Mouse (Mus musculus) embryonic facial prominence, embryonic 12.5 days (tissue): Measurements from ENCODE around the gene Gfod2. TPM values are rescaled to one million over a fixed set of nuclear protein-coding genes. Genes with fewer than 3 reads are reported as not detected.
A peak's percentile ranks its signal among the peaks of the same experiment; 100 is the strongest.

Experiments used
- ATAC-seq: fragments of 200-750 bp; cut with Nextera tagmentation; 2 replicates; pipeline ENCODE4 v1.8.0; 2017; ENCODE audit not compliant: insufficient number of reproducible peaks, insufficient read depth, low FRiP score, low TSS enrichment
- H3K27ac ChIP-seq: fragments of 300-500 bp; sonication (generic); 2 replicates; pipeline ENCODE4 v1.5.1; 2016; ENCODE audit warnings: mild to moderate bottlenecking
- H3K27me3 ChIP-seq: fragments of 300-500 bp; sonication (generic); 2 replicates; pipeline ENCODE4 v1.6.1; 2016; ENCODE audit warnings: mild to moderate bottlenecking, moderate library complexity
- H3K36me3 ChIP-seq: fragments of 300-500 bp; sonication (generic); 2 replicates; pipeline ENCODE4 v1.6.1; 2016; ENCODE audit warnings: mild to moderate bottlenecking
- H3K4me1 ChIP-seq: fragments of 300-500 bp; sonication (generic); 2 replicates; pipeline ENCODE4 v1.6.1; 2016
- H3K4me2 ChIP-seq: fragments of 300-500 bp; sonication (generic); replicated peaks from 2 replicates; pipeline ENCODE4 v1.6.1; 2016; ENCODE audit warnings: mild to moderate bottlenecking, moderate library complexity
- H3K4me3 ChIP-seq: fragments of 300-500 bp; sonication (generic); 2 replicates; pipeline ENCODE4 v1.5.1; 2016; ENCODE audit warnings: mild to moderate bottlenecking
- H3K9ac ChIP-seq: fragments of 300-500 bp; sonication (generic); 2 replicates; pipeline ENCODE4 v1.6.1; 2016; ENCODE audit warnings: mild to moderate bottlenecking, moderate library complexity
- H3K9me3 ChIP-seq: fragments of 300-500 bp; sonication (generic); 2 replicates; pipeline ENCODE4 v1.6.1; 2016; ENCODE audit warnings: mild to moderate bottlenecking, moderate library complexity
- WGBS: fragments of 180-500 bp; shearing (Covaris S2); methylation state at CpG from one replicate; pipeline ENCODE4 v1.1.7; 2016; 5-methylcytosine and 5-hydroxymethylcytosine counted together
- polyA plus RNA-seq: library from polyadenylated mRNA; unstranded; fragments of >200 nt; fragmentation: Nextera tagmentation; extraction: Ambion mirVana; gene quantifications from 2 replicates; pipeline ENCODE4 v1.2.1, GENCODE M21; 2016

Gfod2 gene
- polyA plus RNA-seq, 1 experiment from 2014 or later: 30.2 TPM

DNA sequence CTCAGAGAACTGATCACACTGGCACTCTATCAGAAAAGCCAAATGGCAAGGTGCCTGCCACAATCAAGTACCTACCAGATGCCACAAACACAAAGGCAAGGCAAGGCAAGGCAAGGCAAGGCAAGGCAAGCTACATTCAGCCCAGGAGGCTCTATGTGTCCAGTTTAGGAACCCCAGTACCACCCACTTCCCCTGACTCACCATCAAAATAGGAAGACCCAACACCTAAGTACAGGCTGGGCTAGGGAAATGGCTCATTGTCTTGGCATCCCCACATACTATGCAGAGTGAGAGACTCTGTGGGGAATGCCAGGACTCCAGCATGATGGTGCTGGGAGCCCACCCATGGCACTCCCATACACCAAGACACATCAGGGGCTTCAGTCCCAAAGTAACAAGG lies 31.2 kb upstream of the Gfod2 start:
- no peaks in the 10 kb centered on the region for H3K4me1 ChIP-seq
- ATAC-seq: no peak
- no peak overlapping the region for H3K9ac ChIP-seq
- peaks cover 26% of the 10 kb centered on the region for H3K36me3 ChIP-seq
- H3K4me2 ChIP-seq: no peak overlapping the region
- H3K27ac ChIP-seq: no peak overlapping the region
- H3K9me3 ChIP-seq: no peaks in the 10 kb centered on the region
- H3K4me3 ChIP-seq: no peak overlapping the region
- H3K27me3 ChIP-seq: no peaks in the 10 kb centered on the region

DNA sequence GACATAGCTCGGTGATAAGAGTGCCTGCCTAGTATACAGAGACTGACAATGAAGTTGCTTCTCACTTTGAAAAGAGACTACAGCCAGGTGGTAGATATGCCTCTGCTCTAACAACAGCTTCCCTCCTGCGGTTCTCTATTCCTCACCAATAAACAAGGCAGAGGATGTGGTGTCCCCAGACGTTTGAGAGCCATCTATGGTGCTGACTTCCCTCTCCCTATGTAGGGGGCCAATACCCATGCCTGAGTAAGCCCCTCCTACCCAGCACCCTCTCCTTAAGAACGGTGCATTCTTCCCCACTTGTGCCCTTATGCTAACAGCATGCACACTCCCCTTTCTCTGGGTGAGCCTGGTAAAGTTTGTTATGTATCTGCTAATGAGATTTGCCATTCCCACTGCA lies 30.5 kb upstream of the Gfod2 start:
- Histone ChIP-seq H3K4me3 (no peak overlapping the region), H3K27me3 (no peaks in the 10 kb centered on the region), H3K4me1 (no peaks in the 10 kb centered on the region), H3K9me3 (no peaks in the 10 kb centered on the region), H3K27ac (no peak overlapping the region), H3K4me2 (no peak overlapping the region), H3K36me3 (peaks cover 28% of the 10 kb centered on the region), H3K9ac (no peak overlapping the region)
- WGBS: 69% methylated on average over 4 of the region's 4 CpGs
- ATAC-seq: no peak

DNA sequence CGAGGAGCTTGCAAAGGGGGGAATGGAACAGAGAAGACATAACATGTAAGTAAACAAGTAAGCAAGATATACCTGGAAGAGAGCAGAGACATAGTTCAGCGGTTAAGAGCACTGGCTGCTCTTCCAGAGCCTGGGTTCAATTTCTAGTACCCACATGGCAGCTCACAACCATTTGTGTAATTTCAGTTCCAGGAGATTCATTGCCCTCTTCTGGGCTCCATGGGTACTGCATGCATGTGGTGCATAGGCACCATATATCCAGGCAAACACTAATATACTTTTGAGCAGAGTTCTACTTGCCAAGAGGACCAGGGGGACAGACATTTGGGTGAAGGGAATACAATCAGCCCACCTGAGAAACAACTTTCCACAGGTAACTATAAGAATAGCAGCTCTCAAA lies 29.8 kb upstream of the Gfod2 start:
- Histone ChIP-seq H3K27me3 (no peaks in the 10 kb centered on the region), H3K4me1 (no peaks in the 10 kb centered on the region), H3K9me3 (no peaks in the 10 kb centered on the region), H3K27ac (no peak overlapping the region), H3K4me3 (no peak overlapping the region), H3K9ac (no peak overlapping the region), H3K36me3 (peaks cover 34% of the 10 kb centered on the region), H3K4me2 (no peak overlapping the region)
- 94% methylated on average over 2 of the region's 2 CpGs for WGBS
- no peak for ATAC-seq

DNA sequence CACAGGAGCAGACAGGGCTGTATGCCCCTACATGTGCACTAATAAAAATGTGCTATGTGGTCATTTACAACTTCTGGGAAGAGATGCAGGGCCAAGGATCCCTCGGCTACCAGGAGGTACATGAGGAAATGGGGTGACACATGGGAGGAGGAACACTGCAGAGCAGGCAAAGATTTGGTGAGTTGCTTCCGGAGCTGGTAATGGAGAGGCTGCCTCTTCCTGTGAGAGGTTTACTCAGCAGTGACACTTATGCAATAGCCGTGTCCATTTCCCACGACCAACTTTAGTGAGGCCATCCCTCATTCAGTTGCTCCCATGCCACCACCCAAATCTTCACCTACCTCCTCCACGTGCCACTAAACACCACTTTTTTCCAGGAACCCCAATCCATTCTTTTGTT lies 21.8 kb upstream of the Gfod2 start:
- Histone ChIP-seq H3K9me3 (no peaks in the 10 kb centered on the region), H3K27ac (no peak overlapping the region), H3K4me1 (no peaks in the 10 kb centered on the region), H3K4me2 (no peak overlapping the region), H3K9ac (no peak overlapping the region), H3K27me3 (no peaks in the 10 kb centered on the region), H3K4me3 (no peak overlapping the region), H3K36me3 (peaks cover 83% of the 10 kb centered on the region)
- 98% methylated on average over 5 of the region's 5 CpGs for WGBS
- ATAC-seq: no peak

DNA sequence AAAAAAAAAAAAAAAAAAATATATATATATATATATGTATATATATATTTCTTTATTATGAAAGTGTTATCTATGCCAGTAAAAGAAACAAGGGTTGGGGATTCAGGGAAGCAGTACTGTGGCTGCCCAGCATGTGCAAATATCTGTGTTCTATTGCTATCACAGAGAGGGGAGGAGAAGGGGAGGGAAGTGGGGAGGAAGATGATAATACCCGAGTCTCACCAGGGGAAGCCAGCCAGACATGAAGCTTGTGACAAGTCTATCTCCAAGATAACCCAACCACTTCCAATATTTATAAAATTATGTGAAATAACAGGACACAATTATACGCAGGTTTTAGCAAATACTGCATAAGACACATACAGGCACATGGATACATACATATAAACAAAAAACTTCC lies 19.4 kb upstream of the Gfod2 start:
- no peaks in the 10 kb centered on the region for H3K4me1 ChIP-seq
- no peaks in the 10 kb centered on the region for H3K27me3 ChIP-seq
- no peak for ATAC-seq
- peaks cover 92% of the 10 kb centered on the region for H3K36me3 ChIP-seq
- 87% methylated on average over 2 of the region's 2 CpGs for WGBS
- no peak overlapping the region for H3K4me2 ChIP-seq
- no peak overlapping the region for H3K27ac ChIP-seq
- H3K4me3 ChIP-seq: no peak overlapping the region
- no peak overlapping the region for H3K9ac ChIP-seq
- H3K9me3 ChIP-seq: no peaks in the 10 kb centered on the region

DNA sequence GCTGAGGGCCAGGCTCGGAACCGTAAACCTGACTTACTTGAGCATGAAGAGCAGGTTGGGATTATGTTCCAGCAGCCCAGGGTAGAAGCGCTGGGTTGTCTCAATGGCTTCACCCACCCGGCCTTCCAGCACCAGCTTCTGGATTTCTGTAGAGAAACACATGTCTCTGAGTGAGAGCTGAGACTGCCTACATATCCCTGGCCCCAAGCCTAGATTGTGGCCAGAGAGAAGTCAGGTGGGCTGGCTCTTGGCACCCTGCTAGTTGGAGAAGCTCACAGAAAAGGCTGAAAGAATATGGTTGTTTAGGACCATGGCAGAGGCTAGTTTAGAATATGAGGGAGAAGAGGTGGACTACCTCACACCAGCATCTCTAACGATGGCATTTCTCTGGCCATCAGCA lies 16.0 kb upstream of the Gfod2 start:
- no peak overlapping the region for H3K4me3 ChIP-seq
- ATAC-seq: no peak
- H3K4me2 ChIP-seq: no peak overlapping the region
- peaks cover 90% of the 10 kb centered on the region for H3K36me3 ChIP-seq
- no peaks in the 10 kb centered on the region for H3K9me3 ChIP-seq
- H3K27ac ChIP-seq: no peak overlapping the region
- H3K9ac ChIP-seq: no peak overlapping the region
- WGBS: 96% methylated on average over 5 of the region's 5 CpGs
- no peaks in the 10 kb centered on the region for H3K4me1 ChIP-seq
- no peaks in the 10 kb centered on the region for H3K27me3 ChIP-seq

DNA sequence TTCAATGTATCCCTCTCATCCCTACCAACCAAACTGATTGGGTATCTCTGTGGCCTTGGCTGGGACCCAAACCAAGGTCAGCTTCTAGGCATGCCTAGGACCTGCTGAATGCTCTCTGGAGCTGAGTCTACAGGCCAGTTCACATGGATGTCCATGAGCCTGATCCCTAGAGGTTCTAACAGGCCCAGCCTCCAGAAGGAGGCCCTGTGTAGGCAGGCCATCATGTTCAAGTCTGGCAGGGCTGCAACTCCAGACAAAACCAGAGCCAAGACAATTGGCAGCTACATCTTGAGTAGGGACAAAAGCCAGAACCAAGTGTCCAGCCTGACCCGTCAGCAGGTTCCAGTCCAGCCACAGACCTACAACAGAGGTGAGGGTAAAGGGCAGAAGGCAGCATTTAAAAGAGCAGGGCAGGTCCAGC lies 15.0 kb upstream of the Gfod2 start:
- H3K9me3 ChIP-seq: no peaks in the 10 kb centered on the region
- peaks cover 89% of the 10 kb centered on the region for H3K36me3 ChIP-seq
- WGBS: 96% methylated on average over 1 of the region's 1 CpGs

DNA sequence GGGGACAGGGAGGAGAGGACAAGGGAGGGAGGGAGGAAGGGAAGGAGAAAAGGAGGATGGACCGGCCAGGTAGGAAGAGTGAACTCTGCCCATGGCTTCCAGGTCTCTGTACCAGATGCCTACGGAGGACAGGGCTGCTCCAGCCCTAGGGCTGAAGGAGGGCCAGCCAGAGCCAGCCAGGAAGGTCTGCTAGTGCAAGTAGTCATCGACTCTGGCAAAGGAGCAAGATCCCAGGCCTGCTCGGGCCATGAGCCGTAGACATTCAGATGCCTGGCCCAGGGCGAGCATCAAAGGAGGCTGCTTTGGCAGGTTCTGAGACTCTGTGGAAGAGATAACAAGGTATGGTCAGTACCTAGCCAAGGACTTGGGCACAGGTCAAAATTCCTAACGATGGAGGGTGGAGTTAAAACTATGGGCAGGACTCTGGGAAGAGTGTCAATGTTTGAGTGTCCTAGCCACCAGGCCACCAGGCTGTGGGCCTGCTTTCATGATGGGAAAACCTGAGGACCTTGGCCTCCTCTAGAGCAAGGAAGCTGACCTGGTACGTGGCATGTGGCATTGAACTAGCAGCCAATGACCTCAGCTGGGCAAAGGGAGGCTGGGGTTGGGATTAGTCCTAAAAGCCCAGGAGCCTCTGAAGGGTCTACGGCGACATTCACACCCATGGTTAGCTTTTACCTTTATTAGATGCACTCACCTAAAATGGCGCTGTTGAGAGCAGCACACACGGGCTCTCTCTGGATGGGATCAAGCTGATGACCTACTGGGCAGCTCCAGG lies 13.1 kb upstream of the Gfod2 start:
- H3K27me3 ChIP-seq: no peaks in the 10 kb centered on the region
- H3K4me2 ChIP-seq: no peak overlapping the region
- ATAC-seq: no peak
- no peak overlapping the region for H3K9ac ChIP-seq
- no peaks in the 10 kb centered on the region for H3K4me1 ChIP-seq
- no peaks in the 10 kb centered on the region for H3K9me3 ChIP-seq
- H3K27ac ChIP-seq: no peak overlapping the region
- peaks cover 80% of the 10 kb centered on the region for H3K36me3 ChIP-seq
- H3K4me3 ChIP-seq: no peak overlapping the region
- WGBS: 91% methylated on average over 12 of the region's 12 CpGs

More for the DNA sequence above, 15.0 kb upstream of the Gfod2 start:
- Histone ChIP-seq H3K9ac (no peak overlapping the region), H3K4me3 (no peak overlapping the region), H3K27me3 (no peaks in the 10 kb centered on the region), H3K27ac (no peak overlapping the region), H3K4me1 (no peaks in the 10 kb centered on the region), H3K4me2 (no peak overlapping the region)
- no peak for ATAC-seq

DNA sequence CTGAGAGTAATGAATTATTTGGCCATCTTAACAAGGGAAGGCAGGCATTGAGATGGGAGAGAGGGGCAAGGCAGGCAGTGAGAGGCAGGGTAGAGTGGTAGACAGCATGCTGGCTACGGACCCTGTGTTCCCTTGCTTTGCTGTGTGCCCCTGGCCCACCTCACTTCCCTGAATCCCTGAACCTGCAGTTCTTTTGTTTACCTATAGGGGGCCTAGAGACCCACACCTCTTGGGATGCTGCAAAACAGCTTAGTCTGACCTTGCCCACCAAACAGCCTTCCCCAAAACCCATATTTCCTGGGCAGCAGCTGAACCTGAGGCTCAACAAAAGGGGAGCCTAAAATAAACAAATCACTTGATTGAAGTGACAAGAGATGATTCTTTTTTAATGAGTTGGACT lies 12.1 kb upstream of the Gfod2 start:
- Histone ChIP-seq H3K4me3 (no peak overlapping the region), H3K27me3 (no peaks in the 10 kb centered on the region), H3K27ac (no peak overlapping the region), H3K9me3 (no peaks in the 10 kb centered on the region), H3K4me1 (no peaks in the 10 kb centered on the region), H3K9ac (no peak overlapping the region), H3K4me2 (no peak overlapping the region), H3K36me3 (peaks cover 70% of the 10 kb centered on the region)
- 0 out of 2 replicates have a peak, but pooled peaks have one; percentile 22 for ATAC-seq
- WGBS: 67% methylated on average over 1 of the region's 1 CpGs

DNA sequence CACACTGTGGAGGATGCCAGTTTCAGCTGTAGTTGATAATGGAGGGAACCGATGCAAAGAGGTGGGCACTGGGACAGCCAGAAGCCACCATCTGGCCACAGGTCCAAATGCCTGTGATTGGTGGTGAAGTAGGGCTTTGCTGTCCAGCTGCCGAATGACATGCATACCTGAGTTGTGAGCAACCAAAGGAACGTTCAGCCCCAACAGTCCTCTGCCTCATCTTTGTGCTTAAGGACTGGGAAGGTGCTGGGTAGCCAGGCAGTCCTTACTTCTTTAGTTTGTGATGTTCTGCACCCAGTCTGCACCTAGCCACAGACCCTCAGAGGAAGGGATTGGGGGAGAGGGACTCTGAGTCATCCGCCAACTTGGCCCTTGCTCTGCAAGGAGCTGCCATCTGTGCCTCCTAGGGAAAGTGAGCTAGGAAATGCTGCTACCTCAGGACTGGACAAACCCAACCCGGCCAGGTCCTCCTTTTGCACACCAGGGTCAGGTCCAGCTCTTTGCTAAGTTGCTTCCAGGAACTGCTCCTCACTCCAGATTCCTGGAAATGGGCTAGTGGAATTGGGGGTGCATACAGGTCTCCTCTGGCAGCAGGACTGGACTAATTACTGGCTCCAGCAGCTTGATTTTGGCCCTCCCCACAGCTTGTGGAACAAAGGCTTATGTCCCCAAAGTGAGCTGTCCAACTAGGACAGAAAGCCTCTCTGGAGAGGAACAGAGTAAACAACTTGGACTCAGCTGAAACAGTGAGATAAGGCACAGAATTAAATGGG lies 10.2 kb upstream of the Gfod2 start:
- no peak overlapping the region for H3K4me3 ChIP-seq
- no peaks in the 10 kb centered on the region for H3K9me3 ChIP-seq
- WGBS: 94% methylated on average over 5 of the region's 5 CpGs
- no peak overlapping the region for H3K4me2 ChIP-seq
- peaks cover 51% of the 10 kb centered on the region for H3K36me3 ChIP-seq
- no peak overlapping the region for H3K9ac ChIP-seq
- no peak for ATAC-seq
- no peaks in the 10 kb centered on the region for H3K27me3 ChIP-seq
- no peak overlapping the region for H3K27ac ChIP-seq
- no peaks in the 10 kb centered on the region for H3K4me1 ChIP-seq

DNA sequence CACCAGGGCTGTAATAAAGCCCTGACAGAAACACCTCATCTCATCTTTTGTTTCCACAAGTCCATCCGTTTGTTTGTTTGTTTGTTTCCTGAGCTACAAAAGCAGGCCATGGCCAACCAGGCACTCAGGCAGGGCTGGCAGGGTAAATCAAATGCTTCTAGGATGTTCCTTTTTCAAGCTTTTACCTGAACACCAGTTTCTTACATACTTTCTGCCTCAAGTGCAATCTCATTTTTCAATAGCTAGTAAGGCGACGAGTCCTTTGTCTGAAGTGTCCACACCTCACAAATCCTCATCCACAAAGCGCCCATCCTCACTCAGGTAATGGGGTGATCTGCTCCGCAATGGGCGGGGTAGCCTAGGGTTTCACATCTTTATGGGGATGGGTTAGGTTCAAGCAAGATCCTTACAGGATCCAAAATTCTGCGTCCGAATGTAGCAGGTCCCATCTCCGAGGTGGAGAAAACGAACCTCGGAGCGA lies 628 bp downstream of the Gfod2 start:
- 1% methylated on average over 12 of the region's 12 CpGs for WGBS
- Histone ChIP-seq H3K27ac (peak overlapping the region; percentile 85; the same call in 1 of the 2 replicates), H3K4me3 (peak overlapping the region; percentile 97), H3K9ac (peak overlapping the region; percentile 84), H3K9me3 (no peaks in the 10 kb centered on the region), H3K4me2 (peak overlapping the region; percentile 69), H3K27me3 (no peaks in the 10 kb centered on the region), H3K4me1 (peaks cover 8% of the 10 kb centered on the region; the same call in 1 of the 2 replicates), H3K36me3 (no peaks in the 10 kb centered on the region)
- ATAC-seq: no peak

DNA sequence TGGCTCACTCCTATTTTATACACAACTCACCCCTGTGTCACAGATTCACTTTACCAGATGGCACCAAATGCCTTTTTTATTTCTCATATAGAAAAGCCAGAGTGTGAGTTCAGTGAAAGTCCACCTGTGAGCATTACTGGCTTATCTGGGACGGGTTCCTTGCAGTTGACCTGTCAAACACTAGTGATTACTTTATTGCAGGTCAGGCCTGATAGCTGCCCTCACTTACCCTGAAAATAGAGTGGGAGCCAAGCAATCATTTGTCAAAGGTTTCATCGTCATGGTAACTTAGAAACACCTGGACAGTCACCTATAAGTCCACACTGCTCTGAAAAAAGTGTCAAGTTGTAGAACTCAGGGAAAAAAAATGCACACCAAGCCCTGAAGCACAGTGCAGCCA lies 3.8 kb downstream of the Gfod2 start:
- Histone ChIP-seq H3K27ac (no peak overlapping the region), H3K4me2 (no peak overlapping the region), H3K4me3 (no peak overlapping the region), H3K36me3 (no peaks in the 10 kb centered on the region), H3K27me3 (no peaks in the 10 kb centered on the region), H3K4me1 (peaks cover 19% of the 10 kb centered on the region), H3K9me3 (no peaks in the 10 kb centered on the region), H3K9ac (no peak overlapping the region)
- WGBS: 83% methylated on average over 2 of the region's 2 CpGs
- ATAC-seq: no peak
